Mouse (Mus musculus): Measurements from ENCODE around the gene Rdh19.

DNA sequence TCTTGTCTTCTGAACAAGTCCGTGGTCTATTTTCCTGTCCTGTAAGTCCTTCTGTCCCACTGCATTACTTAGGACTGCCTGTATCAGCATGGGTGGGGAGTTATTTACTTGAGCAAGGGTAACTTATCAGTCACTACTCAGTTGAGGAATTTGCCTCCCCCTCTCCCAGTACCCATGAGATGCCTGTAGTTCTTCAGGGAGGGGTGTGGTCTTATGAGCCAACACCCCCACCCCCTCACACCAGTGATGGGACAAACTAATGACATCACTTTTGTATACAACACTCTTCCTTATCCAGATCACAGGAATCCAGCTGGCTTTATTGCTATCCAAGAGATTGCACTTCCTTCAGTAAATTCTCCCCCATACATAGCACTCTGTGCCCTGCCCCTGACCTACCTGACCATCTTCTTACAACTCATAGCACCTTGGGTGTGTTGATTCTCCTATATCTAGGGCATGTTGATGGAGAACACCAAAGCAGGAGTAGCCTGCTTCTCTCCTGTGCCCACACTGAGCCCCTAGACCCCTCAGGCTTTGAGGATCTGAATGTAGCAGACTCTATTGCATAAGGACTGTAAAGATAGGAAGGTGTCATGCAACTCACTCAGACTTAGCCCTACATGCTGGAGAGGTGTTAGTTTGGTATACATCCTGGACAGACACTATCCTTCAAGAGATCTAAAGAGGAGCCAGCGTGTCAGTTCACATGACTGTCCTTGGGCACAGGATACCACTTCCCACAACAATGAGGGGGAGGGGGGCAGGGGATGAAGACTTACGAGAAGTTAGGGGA, 28.7 kb downstream of the Rdh19 start:
- no peak for TF ChIP-seq CTCF (IDR thresholded peaks at IDR 0.05; ENCODE audit: borderline replicate concordance, insufficient read depth, low read depth, low read length)
- no peak for TF ChIP-seq POLR2A (IDR thresholded peaks at IDR 0.05; ENCODE audit: borderline replicate concordance, insufficient read depth, low read length)

All from cerebellum, adult 2 months (tissue).